Mouse (Mus musculus): ENCODE results near the gene Afap1.

- TF ChIP-seq CTCF (conservative IDR thresholded peaks at IDR 0.05; ENCODE audit: low read length) (no peak), POU5F1 (IDR thresholded peaks at IDR 0.05; ENCODE audit: borderline replicate concordance, low read length) (no peak)
Observed at GRCm38 (mm10) chr5:35893093-35893804, at the start of gene Afap1.

Measured in E14TG2a.4 (cell line).